Mouse (Mus musculus): ENCODE results near the gene Ewsr1. TPM values are rescaled to one million over a fixed set of nuclear protein-coding genes. Genes with fewer than 3 reads are reported as not detected.

Ewsr1 gene
- total and polyA plus RNA-seq, 3 experiments = 399 to 1,267 (median 418) TPM

DNA sequence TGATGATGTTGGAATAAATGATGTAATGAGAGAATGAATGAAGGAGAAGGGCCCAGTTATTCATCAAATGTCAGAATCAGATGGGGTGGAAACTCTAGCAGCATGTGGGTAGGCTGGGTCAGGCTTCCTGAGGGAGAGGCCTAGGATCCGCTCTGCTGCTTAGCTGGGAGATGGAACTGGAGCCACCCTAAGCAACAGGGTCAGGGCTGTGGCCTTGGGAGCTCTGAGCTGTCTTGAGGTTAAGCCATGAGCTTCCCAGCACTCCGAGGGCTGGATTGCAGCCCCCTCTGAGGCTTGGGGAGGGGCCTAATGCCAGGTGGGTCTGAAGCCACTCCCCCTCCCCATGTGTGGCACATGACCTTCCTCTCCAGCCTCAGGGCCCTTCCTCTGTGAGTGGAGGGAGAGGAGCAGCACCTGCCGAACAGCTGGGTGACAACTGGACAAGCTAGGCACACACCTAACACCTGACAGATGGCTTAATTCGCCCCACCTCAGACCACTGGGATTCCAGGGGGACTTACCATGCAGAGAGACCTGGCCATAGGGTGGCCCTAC, 31.1 kb upstream of the Ewsr1 start:
- H3K4me2 ChIP-seq (ENCODE audit: insufficient read depth, low read depth, poor library complexity, severe bottlenecking) = no peak overlapping the region
- H3K36me3 ChIP-seq (replicated peaks in 1 of 2; ENCODE audit: control insufficient read depth in 1 of 2, insufficient read depth in 1 of 2, low read length in 1 of 2) = no peaks in the 10 kb centered on the region
- peaks cover 47% of the 10 kb centered on the region for H3K27me3 ChIP-seq (replicated peaks)
- H3K4me1 ChIP-seq (ENCODE audit: control insufficient read depth in 1 of 2, insufficient read depth in 2 of 2) = peaks cover 3 to 10% of the 10 kb centered on the region in 2 experiments
- H3K27ac ChIP-seq (ENCODE audit: insufficient read depth, low read depth) = no peak overlapping the region
- H3K4me3 ChIP-seq (replicated peaks in 1 of 3; ENCODE audit: low read depth in 2 of 3, low read length in 2 of 3, poor library complexity in 1 of 3) = no peak overlapping the region
- no peaks in the 10 kb centered on the region for H3K79me2 ChIP-seq (replicated peaks; ENCODE audit: control insufficient read depth, extremely low read depth, insufficient read depth, poor library complexity, severe bottlenecking)
- dilution Hi-C loops (cut with MboI; ENCODE audit: extremely low pct_ligation_motif_present, extremely low pct_unique_long_range_greater_than_20kb, low sequenced_read_pairs) = no loop called here
- TF ChIP-seq CHD1 (IDR thresholded peaks at IDR 0.05; ENCODE audit: low read depth, low read length) (no peak), NRF1 (IDR thresholded peaks at IDR 0.05; ENCODE audit: low read depth, low read length) (no peak), ETS1 (conservative IDR thresholded peaks at IDR 0.05; ENCODE audit: low read depth, low read length) (no peak), TCF12 (IDR thresholded peaks at IDR 0.05; ENCODE audit: low read depth, low read length) (no peak; the same call in 1 of the 2 replicates), MEF2A (IDR thresholded peaks at IDR 0.05; ENCODE audit: borderline replicate concordance, low read depth, low read length) (no peak)
- in situ Hi-C loops (cut with MboI; ENCODE audit: low pct_ligation_motif_present, low pct_unique_long_range_greater_than_20kb, low sequenced_read_pairs) = no loop called here
- H3K9ac ChIP-seq (ENCODE audit: insufficient read depth, low read depth) = no peak overlapping the region
- DNase-seq (ENCODE audit: extremely low read depth) = no peak
- H3K9me3 ChIP-seq (replicated peaks; ENCODE audit: low read length) = no peaks in the 10 kb centered on the region

DNA sequence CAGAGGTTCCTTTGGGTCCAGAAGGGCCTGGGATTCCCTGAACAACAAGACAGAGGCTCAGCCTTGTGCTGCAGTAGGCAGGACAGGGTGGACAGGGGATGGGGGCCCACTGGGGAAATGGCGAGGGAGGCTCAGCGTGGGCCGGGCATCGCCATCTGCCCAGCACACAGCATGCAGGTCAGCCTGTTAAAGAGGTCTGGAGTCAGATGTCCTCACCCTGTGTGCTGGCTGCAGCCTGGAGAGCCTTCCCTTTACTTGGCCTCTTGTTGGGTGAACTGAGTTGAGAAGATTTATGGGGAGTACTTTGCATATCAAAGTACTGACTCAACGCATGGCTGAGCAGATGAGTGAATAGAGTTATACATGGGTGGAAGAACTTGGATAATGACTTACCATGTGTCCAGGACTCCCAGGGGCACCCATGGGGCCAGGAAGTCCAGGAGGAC, 30.0 kb upstream of the Ewsr1 start:
- H3K27ac ChIP-seq (ENCODE audit: insufficient read depth, low read depth) = no peak overlapping the region
- H3K4me3 ChIP-seq (replicated peaks in 1 of 3; ENCODE audit: low read depth in 2 of 3, low read length in 2 of 3, poor library complexity in 1 of 3) = no peak overlapping the region
- TF ChIP-seq EP300 (IDR thresholded peaks at IDR 0.05; ENCODE audit: low read length) (no peak), ETS1 (conservative IDR thresholded peaks at IDR 0.05; ENCODE audit: low read depth, low read length) (no peak), SMC3 (IDR thresholded peaks at IDR 0.05; ENCODE audit: low read depth, low read length) (no peak), MEF2A (IDR thresholded peaks at IDR 0.05; ENCODE audit: borderline replicate concordance, low read depth, low read length) (no peak), ZMIZ1 (IDR thresholded peaks at IDR 0.05; ENCODE audit: low read depth, low read length) (no peak), PAX5 (IDR thresholded peaks at IDR 0.05; ENCODE audit: low read length) (no peak), MXI1 (IDR thresholded peaks at IDR 0.05; ENCODE audit: low read depth, low read length) (no peak), KAT2A (IDR thresholded peaks at IDR 0.05; ENCODE audit: insufficient replicate concordance, low read length) (no peak), MAZ (IDR thresholded peaks at IDR 0.05; ENCODE audit: low read depth, low read length) (no peak), NELFE (IDR thresholded peaks at IDR 0.05; ENCODE audit: low read depth, low read length) (no peak), HCFC1 (IDR thresholded peaks at IDR 0.05; ENCODE audit: low read depth, low read length) (no peak), UBTF (IDR thresholded peaks at IDR 0.05; ENCODE audit: low read depth, low read length) (no peak), JUN (IDR thresholded peaks at IDR 0.05; ENCODE audit: insufficient read depth, low read depth, low read length) (no peak)
- no peak overlapping the region for H3K9ac ChIP-seq (ENCODE audit: insufficient read depth, low read depth)
- peaks cover 3 to 10% of the 10 kb centered on the region in 2 experiments for H3K4me1 ChIP-seq (ENCODE audit: control insufficient read depth in 1 of 2, insufficient read depth in 2 of 2)
- in situ Hi-C loops (cut with MboI; ENCODE audit: low pct_ligation_motif_present, low pct_unique_long_range_greater_than_20kb, low sequenced_read_pairs) = no loop called here
- dilution Hi-C loops (cut with MboI; ENCODE audit: extremely low pct_ligation_motif_present, extremely low pct_unique_long_range_greater_than_20kb, low sequenced_read_pairs) = no loop called here
- no peaks in the 10 kb centered on the region for H3K36me3 ChIP-seq (replicated peaks in 1 of 2; ENCODE audit: control insufficient read depth in 1 of 2, insufficient read depth in 1 of 2, low read length in 1 of 2)
- H3K9me3 ChIP-seq (replicated peaks; ENCODE audit: low read length) = peaks cover under 1% of the 10 kb centered on the region
- no peak for DNase-seq (ENCODE audit: extremely low read depth)
- peaks cover 43% of the 10 kb centered on the region for H3K27me3 ChIP-seq (replicated peaks)
- H3K4me2 ChIP-seq (ENCODE audit: insufficient read depth, low read depth, poor library complexity, severe bottlenecking) = no peak overlapping the region
- no peaks in the 10 kb centered on the region for H3K79me2 ChIP-seq (replicated peaks; ENCODE audit: control insufficient read depth, extremely low read depth, insufficient read depth, poor library complexity, severe bottlenecking)
